Mouse (Mus musculus) midbrain, embryonic 14.5 days (tissue): ENCODE measurements at regions not wholly inside any gene's neighbourhood (a gene's known extent, or its start where the extent isn't known, plus 50 kb on each side); places are given as distances from the start of the nearest gene placed in this dataset.

Experiments
- ATAC-seq: fragments of 200-750 bp; cut with Nextera tagmentation; 2 replicates; pipeline ENCODE4 v1.8.0; 2017; ENCODE audit warnings: moderate number of reproducible peaks, moderate library complexity; ENCODE audit not compliant: low FRiP score, low TSS enrichment
- DNase-seq: peaks from one replicate; pipeline ENCODE4 v3.0.0-alpha.2; 2015
- H3K27ac ChIP-seq: fragments of 300-500 bp; sonication (generic); replicated peaks from 2 replicates; pipeline ENCODE4 v1.5.1; 2014; ENCODE audit warnings: mild to moderate bottlenecking, low read depth, low read length, moderate library complexity
- H3K27me3 ChIP-seq: fragments of 300-500 bp; sonication (generic); 2 replicates; pipeline ENCODE4 v1.6.1; 2014; ENCODE audit warnings: low read length, control low read depth, mixed read lengths; ENCODE audit not compliant: control insufficient read depth, insufficient read depth
- H3K36me3 ChIP-seq: fragments of 300-500 bp; sonication (generic); 2 replicates; pipeline ENCODE4 v1.6.1; 2014; ENCODE audit warnings: low read length, control low read depth; ENCODE audit not compliant: control insufficient read depth, insufficient read depth
- H3K4me1 ChIP-seq: fragments of 300-500 bp; sonication (generic); 2 replicates; pipeline ENCODE4 v1.6.1; 2014; ENCODE audit warnings: mild to moderate bottlenecking, antibody characterized with exemption, low read length, control low read depth; ENCODE audit not compliant: control insufficient read depth, insufficient read depth
- H3K4me2 ChIP-seq: fragments of 300-500 bp; sonication (generic); 2 replicates; pipeline ENCODE4 v1.6.1; 2014; ENCODE audit warnings: mild to moderate bottlenecking, low read length, moderate library complexity
- H3K4me3 ChIP-seq: fragments of 300-500 bp; sonication (generic); replicated peaks from 2 replicates; pipeline ENCODE4 v1.5.1; 2014; ENCODE audit warnings: low read depth, low read length
- H3K9ac ChIP-seq: fragments of 300-500 bp; sonication (generic); replicated peaks from 2 replicates; pipeline ENCODE4 v1.6.1; 2014; ENCODE audit warnings: mild to moderate bottlenecking, low read length, moderate library complexity
- H3K9me3 ChIP-seq: fragments of 300-500 bp; sonication (generic); 2 replicates; pipeline ENCODE4 v1.6.1; 2016; ENCODE audit warnings: low read length, control low read depth, mixed read lengths; ENCODE audit not compliant: control insufficient read depth
- WGBS: fragments of 180-500 bp; shearing (Covaris S2); extraction: QIAGEN DNeasy Blood & Tissue Kit; methylation state at CpG from one replicate; pipeline ENCODE4 v1.1.7; 2014; 5-methylcytosine and 5-hydroxymethylcytosine counted together

- Histone ChIP-seq H3K27ac (no peak overlapping the region), H3K4me2 (no peak overlapping the region), H3K4me3 (no peak overlapping the region), H3K4me1 (peaks cover 12% of the 10 kb centered on the region), H3K9ac (no peak overlapping the region), H3K27me3 (no peaks in the 10 kb centered on the region), H3K9me3 (no peaks in the 10 kb centered on the region), H3K36me3 (no peaks in the 10 kb centered on the region)
- 92% methylated on average over 3 of the region's 3 CpGs for WGBS
- DNase-seq = no peak
- ATAC-seq = no peak
Observed at GRCm38 (mm10) chr8:127780596-127780995, 577.8 kb upstream of the Nrp1 start.

- no peak overlapping the region for H3K27ac ChIP-seq
- ATAC-seq (no peak), DNase-seq (no peak)
- no peak overlapping the region for H3K9ac ChIP-seq
- H3K36me3 ChIP-seq = no peaks in the 10 kb centered on the region
- H3K4me3 ChIP-seq = no peak overlapping the region
- H3K4me2 ChIP-seq = no peak overlapping the region
- no peaks in the 10 kb centered on the region for H3K9me3 ChIP-seq
- no peaks in the 10 kb centered on the region for H3K27me3 ChIP-seq
- 85% methylated on average over 1 of the region's 1 CpGs for WGBS
- H3K4me1 ChIP-seq = peaks cover 8% of the 10 kb centered on the region
Observed at GRCm38 (mm10) chr8:127781011-127781410, 577.4 kb upstream of the Nrp1 start.

GRCm38 (mm10) chr8:127792611-127793010 lies 565.8 kb upstream of the Nrp1 start:
- Histone ChIP-seq H3K27me3 (no peaks in the 10 kb centered on the region), H3K36me3 (no peaks in the 10 kb centered on the region), H3K27ac (no peak overlapping the region), H3K9me3 (no peaks in the 10 kb centered on the region), H3K4me2 (no peak overlapping the region), H3K4me3 (no peak overlapping the region), H3K9ac (no peak overlapping the region), H3K4me1 (no peaks in the 10 kb centered on the region; the same call in 1 of the 2 replicates)
- ATAC-seq (no peak), DNase-seq (no peak)
- 92% methylated on average over 5 of the region's 5 CpGs for whole genome bisulfite sequencing

GRCm38 (mm10) chr8:127799849-127800471 lies 558.4 kb upstream of the Nrp1 start:
- Histone ChIP-seq H3K4me2 (no peak overlapping the region), H3K9me3 (no peaks in the 10 kb centered on the region), H3K27me3 (no peaks in the 10 kb centered on the region), H3K4me3 (no peak overlapping the region), H3K36me3 (no peaks in the 10 kb centered on the region), H3K9ac (no peak overlapping the region), H3K27ac (no peak overlapping the region), H3K4me1 (peaks cover 9% of the 10 kb centered on the region; the same call in 1 of the 2 replicates)
- DNase-seq (no peak), ATAC-seq (no peak)
- 93% methylated on average over 6 of the region's 6 CpGs for WGBS

GRCm38 (mm10) chr8:127802136-127802535 lies 556.3 kb upstream of the Nrp1 start:
- H3K27me3 ChIP-seq = no peaks in the 10 kb centered on the region
- DNase-seq = no peak
- 78% methylated on average over 7 of the region's 7 CpGs for WGBS
- H3K4me1 ChIP-seq = peaks cover 9% of the 10 kb centered on the region; the same call in 1 of the 2 replicates
- no peak for ATAC-seq
- no peak overlapping the region for H3K9ac ChIP-seq
- no peak overlapping the region for H3K4me2 ChIP-seq
- H3K27ac ChIP-seq = no peak overlapping the region
- no peaks in the 10 kb centered on the region for H3K9me3 ChIP-seq
- no peaks in the 10 kb centered on the region for H3K36me3 ChIP-seq
- no peak overlapping the region for H3K4me3 ChIP-seq

GRCm38 (mm10) chr8:127802661-127803333 lies 555.6 kb upstream of the Nrp1 start:
- Histone ChIP-seq H3K4me3 (no peak overlapping the region), H3K27ac (0 out of 2 replicates have a peak overlapping the region, but pooled peaks have one; percentile 1), H3K9ac (no peak overlapping the region), H3K36me3 (no peaks in the 10 kb centered on the region), H3K9me3 (no peaks in the 10 kb centered on the region), H3K27me3 (no peaks in the 10 kb centered on the region), H3K4me2 (no peak overlapping the region), H3K4me1 (peaks cover 9% of the 10 kb centered on the region; the same call in 1 of the 2 replicates)
- peak; percentile 52 for DNase-seq
- WGBS = 61% methylated on average over 5 of the region's 5 CpGs
- ATAC-seq = no peak

GRCm38 (mm10) chr8:127809203-127810155 lies 548.9 kb upstream of the Nrp1 start:
- Histone ChIP-seq H3K27me3 (no peaks in the 10 kb centered on the region), H3K4me1 (no peaks in the 10 kb centered on the region), H3K4me3 (no peak overlapping the region), H3K36me3 (no peaks in the 10 kb centered on the region), H3K27ac (no peak overlapping the region), H3K4me2 (no peak overlapping the region), H3K9ac (no peak overlapping the region), H3K9me3 (no peaks in the 10 kb centered on the region)
- no peak for DNase-seq
- ATAC-seq = no peak
- WGBS = 71% methylated on average over 7 of the region's 7 CpGs

GRCm38 (mm10) chr8:127811338-127811737 lies 547.1 kb upstream of the Nrp1 start:
- no peaks in the 10 kb centered on the region for H3K4me1 ChIP-seq
- no peak overlapping the region for H3K27ac ChIP-seq
- H3K36me3 ChIP-seq = no peaks in the 10 kb centered on the region
- no peak overlapping the region for H3K9ac ChIP-seq
- 81% methylated on average over 8 of the region's 8 CpGs for WGBS
- no peaks in the 10 kb centered on the region for H3K9me3 ChIP-seq
- no peaks in the 10 kb centered on the region for H3K27me3 ChIP-seq
- no peak overlapping the region for H3K4me2 ChIP-seq
- DNase-seq = no peak
- no peak for ATAC-seq
- no peak overlapping the region for H3K4me3 ChIP-seq
